Comparison of ENCODE assay signal across 9 mouse cellular contexts in the genomic region with DNA sequence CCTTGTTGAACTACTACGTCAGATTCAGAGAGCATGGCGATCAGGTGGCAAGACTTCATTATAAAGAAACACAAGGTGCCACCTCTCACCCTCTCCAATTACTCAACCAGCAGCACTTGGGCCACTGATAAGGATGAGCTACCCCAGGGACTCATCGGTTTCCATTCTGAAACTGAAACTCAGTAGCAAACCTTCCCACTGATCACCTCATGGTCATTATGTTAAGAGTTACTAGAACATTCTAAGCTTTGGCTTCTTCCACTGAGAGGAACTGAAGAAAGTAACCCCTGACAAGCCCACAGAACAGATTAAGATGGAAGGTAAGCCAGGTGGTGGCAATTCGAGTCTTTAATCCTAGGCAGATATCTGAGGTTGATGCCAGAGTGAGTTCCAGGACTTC. TPM values are rescaled to one million over a fixed set of nuclear protein-coding genes. Genes with fewer than 3 reads are reported as not detected.
DNase-seq lines count a peak whose midpoint lies in the region; ATAC-seq lines count a peak whose summit lies in the region.
"Had no signal": no experiment of that assay in that cellular context is flagged by ENCODE, and none has a peak within 500 bp of the region (broad histone marks: within the 10 kb centered on the region; RNA-seq: fewer than 3 reads in every experiment).

No protein-coding gene starts in this region.

- peak overlapping the region; percentile 97 for H3K4me2 ChIP-seq in lung, embryonic 16.5 days (ENCODE audit: low read depth, low read length)
- H3K4me2 ChIP-seq in forebrain, embryonic 14.5 days (ENCODE audit: low read length): peak overlapping the region; percentile 93
- peak overlapping the region; percentile 96 for H3K4me2 ChIP-seq in limb, embryonic 13.5 days (replicated peaks)
- peak overlapping the region; percentile 57; the same call in 1 of the 2 replicates for H3K4me2 ChIP-seq in stomach, embryonic 14.5 days (replicated peaks; ENCODE audit: low read depth, low read length)

- no peak overlapping the region for H3K9ac ChIP-seq in lung, embryonic 16.5 days (ENCODE audit: low read length)
- H3K9ac ChIP-seq in forebrain, embryonic 14.5 days (ENCODE audit: low read length): no peak overlapping the region
- 0 out of 2 replicates have a peak overlapping the region, but pooled peaks have one; percentile 95 for H3K9ac ChIP-seq in limb, embryonic 13.5 days
- no peak overlapping the region for H3K9ac ChIP-seq in stomach, embryonic 14.5 days (replicated peaks; ENCODE audit: low read depth, low read length)

- H3K36me3 ChIP-seq in lung, embryonic 16.5 days (ENCODE audit: control insufficient read depth, insufficient read depth, low read length): no peaks in the 10 kb centered on the region
- H3K36me3 ChIP-seq in forebrain, embryonic 14.5 days (ENCODE audit: control insufficient read depth, insufficient read depth, low read length): no peaks in the 10 kb centered on the region
- H3K36me3 ChIP-seq in limb, embryonic 13.5 days: 0 out of 2 replicates have a peak, but pooled peaks cover 3% of the 10 kb centered on the region
- no peaks in the 10 kb centered on the region; the same call in 1 of the 2 replicates for H3K36me3 ChIP-seq in stomach, embryonic 14.5 days (ENCODE audit: control insufficient read depth, insufficient read depth, low read length)

- DNase-seq in lung, postnatal 14 days: no peak
- DNase-seq in forebrain, embryonic 14.5 days (ENCODE audit: low spot score): no peak
- no peak for DNase-seq in right cerebral cortex, postnatal 10 days (ENCODE audit: low spot score in 2 of 2)
- no peak for DNase-seq in gastrocnemius, postnatal 25 days
- DNase-seq: layer of hippocampus, postnatal 36 days; retina, postnatal 1 day had no signal

- no peaks in the 10 kb centered on the region for H3K9me3 ChIP-seq in lung, embryonic 16.5 days (ENCODE audit: control insufficient read depth, low read length)
- no peaks in the 10 kb centered on the region for H3K9me3 ChIP-seq in forebrain, embryonic 14.5 days (replicated peaks; ENCODE audit: control insufficient read depth, low read length)
- no peaks in the 10 kb centered on the region for H3K9me3 ChIP-seq in limb, embryonic 13.5 days
- H3K9me3 ChIP-seq in stomach, embryonic 14.5 days (ENCODE audit: control insufficient read depth, low read depth, low read length): no peaks in the 10 kb centered on the region

- H3K4me1 ChIP-seq in lung, embryonic 16.5 days (replicated peaks; ENCODE audit: control insufficient read depth, insufficient read depth, low read length): peaks cover 10% of the 10 kb centered on the region
- peaks cover 13% of the 10 kb centered on the region for H3K4me1 ChIP-seq in forebrain, embryonic 14.5 days (ENCODE audit: control insufficient read depth, insufficient read depth, low read length)
- peaks cover 21% of the 10 kb centered on the region for H3K4me1 ChIP-seq in limb, embryonic 13.5 days
- peaks cover 10% of the 10 kb centered on the region for H3K4me1 ChIP-seq in stomach, embryonic 14.5 days (ENCODE audit: control insufficient read depth, insufficient read depth, low read length)

- ATAC-seq in lung, embryonic 16.5 days (ENCODE audit: low read depth): no peak
- ATAC-seq in forebrain, embryonic 14.5 days: no peak
- no peak for ATAC-seq in limb, embryonic 13.5 days (ENCODE audit: low FRiP score, low read depth)
- no peak for ATAC-seq in stomach, embryonic 14.5 days (ENCODE audit: insufficient number of reproducible peaks, insufficient read depth, low FRiP score, low read depth)

- no peak overlapping the region for H3K27ac ChIP-seq in lung, embryonic 16.5 days (ENCODE audit: low read length)
- H3K27ac ChIP-seq in forebrain, embryonic 14.5 days (ENCODE audit: low read depth, low read length): no peak overlapping the region
- H3K27ac ChIP-seq in limb, embryonic 13.5 days: no peak overlapping the region
- no peak overlapping the region for H3K27ac ChIP-seq in stomach, embryonic 14.5 days (ENCODE audit: low read length)

- no peaks in the 10 kb centered on the region for H3K27me3 ChIP-seq in lung, embryonic 16.5 days (ENCODE audit: control insufficient read depth, insufficient read depth, low read depth, low read length)
- no peaks in the 10 kb centered on the region for H3K27me3 ChIP-seq in forebrain, embryonic 14.5 days (replicated peaks; ENCODE audit: control insufficient read depth, insufficient read depth, low read length)
- H3K27me3 ChIP-seq in limb, embryonic 13.5 days: no peaks in the 10 kb centered on the region
- H3K27me3 ChIP-seq in stomach, embryonic 14.5 days (ENCODE audit: control insufficient read depth, insufficient read depth, low read length): no peaks in the 10 kb centered on the region

- WGBS in lung, embryonic 16.5 days: 83% methylated on average over 4 of the region's 4 CpGs
- WGBS in forebrain, embryonic 14.5 days: 96% methylated on average over 4 of the region's 4 CpGs
- 91% methylated on average over 4 of the region's 4 CpGs for WGBS in limb, embryonic 13.5 days
- WGBS in stomach, embryonic 14.5 days: 85% methylated on average over 4 of the region's 4 CpGs

- H3K4me3 ChIP-seq in lung, embryonic 16.5 days (ENCODE audit: low read length): no peak overlapping the region
- H3K4me3 ChIP-seq in forebrain, embryonic 14.5 days (ENCODE audit: low read depth, low read length): no peak overlapping the region
- H3K4me3 ChIP-seq in limb, embryonic 13.5 days: peak overlapping the region; percentile 98
- no peak overlapping the region for H3K4me3 ChIP-seq in stomach, embryonic 14.5 days (ENCODE audit: low read depth, low read length)

RNA-seq across cellular contexts. Expression of a gene that starts 1.4 kb away (rescaled TPM):
- polyA plus RNA-seq in lung, embryonic 16.5 days (2015; fragmentation: Nextera tagmentation; extraction: Ambion mirVana): 0.30 and 0.33 TPM in 2 replicates
- polyA plus RNA-seq in forebrain, embryonic 14.5 days (2014; fragmentation: Nextera tagmentation; extraction: Ambion mirVana): 0.35 and 0.95 TPM in 2 replicates
- 0.31 and 0.75 TPM in 2 replicates for polyA plus RNA-seq in limb, embryonic 13.5 days (2015; fragmentation: Nextera tagmentation; extraction: Ambion mirVana)
- polyA plus RNA-seq in stomach, embryonic 14.5 days (2014; fragmentation: Nextera tagmentation; extraction: Ambion mirVana): 0.64 and 0.93 TPM in 2 replicates
- under 1 TPM; 0.16 to 0.23 TPM for total RNA-seq in gastrocnemius, postnatal 25 days (2021)

RNA-seq across cellular contexts. Expression of a gene that starts 1.8 kb away (rescaled TPM):
- 36.0 and 37.0 TPM in 2 replicates for polyA plus RNA-seq in lung, embryonic 16.5 days (2015; fragmentation: Nextera tagmentation; extraction: Ambion mirVana)
- 49.7 and 50.3 TPM in 2 replicates for polyA plus RNA-seq in forebrain, embryonic 14.5 days (2014; fragmentation: Nextera tagmentation; extraction: Ambion mirVana)
- polyA plus RNA-seq in limb, embryonic 13.5 days (2015; fragmentation: Nextera tagmentation; extraction: Ambion mirVana): 43.3 and 44.0 TPM in 2 replicates
- 39.8 and 42.0 TPM in 2 replicates for polyA plus RNA-seq in stomach, embryonic 14.5 days (2014; fragmentation: Nextera tagmentation; extraction: Ambion mirVana)
- 10 to 100 TPM; 57.6 to 60.3 TPM for total RNA-seq in gastrocnemius, postnatal 25 days (2021)

RNA-seq across cellular contexts. Expression of a gene that starts 31.5 kb away (rescaled TPM):
- 0.06 TPM in 1 of 2 replicates, not detected in the other for polyA plus RNA-seq in lung, embryonic 16.5 days (2015; fragmentation: Nextera tagmentation; extraction: Ambion mirVana)
- polyA plus RNA-seq in forebrain, embryonic 14.5 days (2014; fragmentation: Nextera tagmentation; extraction: Ambion mirVana): 0.05 TPM in 1 of 2 replicates, not detected in the other
- 0.03 and 0.06 TPM in 2 replicates for polyA plus RNA-seq in limb, embryonic 13.5 days (2015; fragmentation: Nextera tagmentation; extraction: Ambion mirVana)
- 0.06 and 0.08 TPM in 2 replicates for polyA plus RNA-seq in stomach, embryonic 14.5 days (2014; fragmentation: Nextera tagmentation; extraction: Ambion mirVana)
- under 1 TPM; 0.19 to 0.33 TPM for total RNA-seq in gastrocnemius, postnatal 25 days (2021)
